Mouse (Mus musculus): ENCODE data around the gene Hddc2.
"Not testable (repeated sequence)": the region's sequence is repeated elsewhere in the genome, so short reads cannot be mapped to it uniquely, and the experiment has no call there.

Gene Hddc2

DNA sequence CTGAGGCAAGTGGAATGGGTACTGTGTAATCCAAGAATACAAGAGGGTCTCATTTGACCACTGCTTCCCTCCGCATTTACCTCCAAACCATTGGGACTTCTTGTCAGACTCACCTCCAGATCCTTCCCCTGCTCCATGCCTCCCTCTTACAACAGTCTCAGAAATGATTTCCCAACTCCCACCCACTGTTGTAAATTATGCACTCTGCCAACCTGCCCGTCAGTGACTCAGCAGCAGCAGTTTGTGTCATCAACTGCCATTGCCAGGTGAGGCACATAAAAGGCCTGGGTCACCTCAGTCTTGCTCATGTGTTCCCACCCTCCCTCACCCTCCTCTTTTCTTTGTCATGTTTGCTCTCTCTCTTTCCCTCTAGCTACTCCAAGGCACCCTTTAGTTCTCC, 41.0 kb downstream of the Hddc2 start:
- DNase-seq (ENCODE audit: low spot score) = no peak

DNA sequence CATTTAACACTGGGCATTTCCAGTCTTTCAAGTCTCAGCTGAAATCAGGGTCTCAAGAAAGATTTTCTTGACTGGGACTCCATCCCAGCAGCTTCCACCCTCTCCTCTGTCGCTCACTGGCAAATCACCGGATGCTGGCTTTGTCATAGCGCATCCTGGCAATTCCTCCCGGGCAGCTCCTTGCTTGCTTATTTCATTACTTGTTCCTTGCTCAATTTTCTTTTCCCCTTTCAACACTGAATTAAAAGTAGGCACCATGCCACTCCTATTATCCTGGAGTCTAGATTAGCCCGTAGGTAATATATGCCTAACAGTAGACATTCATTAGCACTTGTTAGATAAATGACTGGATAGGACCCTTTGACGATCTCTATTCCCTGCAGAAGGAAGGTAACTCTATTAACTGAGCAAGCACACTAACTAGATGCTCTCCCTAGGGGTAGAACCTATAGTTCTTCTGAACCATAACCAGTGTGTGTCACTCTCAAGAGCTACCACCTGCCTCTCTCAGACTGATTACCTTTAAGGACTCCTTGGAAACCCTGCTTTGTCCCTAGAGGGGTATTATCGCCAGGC, 41.8 kb downstream of the Hddc2 start:
- DNase-seq (ENCODE audit: low spot score) = no peak

DNA sequence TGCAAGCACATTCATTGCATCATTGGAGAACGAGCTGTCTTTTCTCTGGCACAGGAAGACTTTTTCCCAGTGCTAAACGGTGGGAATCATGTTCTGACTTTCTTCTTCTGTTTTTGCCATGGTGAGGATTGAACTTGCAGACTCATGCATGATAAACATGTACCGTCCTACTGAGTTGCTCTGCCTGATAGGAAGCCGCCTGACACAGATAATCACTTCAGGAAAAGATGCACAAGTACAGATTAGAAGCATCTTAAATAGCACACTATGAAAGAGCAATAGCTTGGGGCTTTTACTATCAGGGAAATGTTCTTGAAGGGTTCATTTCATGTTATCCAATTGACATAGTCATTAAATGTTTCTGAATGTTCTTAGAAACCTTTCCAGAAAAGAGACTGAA, 46.6 kb downstream of the Hddc2 start:
- no peak for DNase-seq (ENCODE audit: low spot score)

GRCm38 (mm10) chr10:31370200-31370599, 57.0 kb downstream of the Hddc2 start:
- DNase-seq (ENCODE audit: low spot score) = not testable (repeated sequence)
